Mouse (Mus musculus): ENCODE results near the gene Fam208b. TPM values are rescaled to one million over a fixed set of nuclear protein-coding genes. Genes with fewer than 3 reads are reported as not detected.
A peak's percentile ranks its signal among the peaks of the same experiment; 100 is the strongest.
"Not testable (repeated sequence)": the region's sequence is repeated elsewhere in the genome, so short reads cannot be mapped to it uniquely, and the experiment has no call there.

Gene Fam208b
- total and polyA plus RNA-seq, 2 experiments from 2014 or later, result 10.1 to 34.9 TPM

DNA sequence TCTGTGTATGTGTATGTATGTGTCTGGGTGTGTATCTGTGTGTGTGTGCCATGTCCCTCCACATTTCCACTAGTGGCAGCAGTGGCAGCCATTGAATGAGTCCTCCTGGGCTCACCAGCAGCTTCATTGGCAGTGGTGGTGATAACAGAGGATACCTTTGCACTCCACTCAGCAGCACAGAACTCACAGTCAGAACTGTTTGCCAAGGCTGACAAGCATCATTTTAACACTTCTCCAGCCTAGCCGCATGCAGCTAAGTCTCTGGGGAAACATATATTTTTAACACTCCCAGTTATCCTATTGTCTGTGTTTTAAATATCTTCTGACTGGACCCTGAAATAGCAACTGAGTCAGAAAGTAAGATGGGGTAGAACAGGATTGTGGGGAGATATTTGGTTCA lies 87.0 kb downstream of the Fam208b start:
- H3K36me3 ChIP-seq (ENCODE audit: insufficient read depth, low read length), result no peaks in the 10 kb centered on the region
- H3K9me3 ChIP-seq (ENCODE audit: low read length), result no peaks in the 10 kb centered on the region
- ATAC-seq (ENCODE audit: low FRiP score), result no peak
- no peak overlapping the region for H3K4me3 ChIP-seq (ENCODE audit: low read depth, low read length)
- H3K9ac ChIP-seq (replicated peaks; ENCODE audit: low read length, poor library complexity, severe bottlenecking), result no peak overlapping the region
- no peaks in the 10 kb centered on the region for H3K27me3 ChIP-seq (ENCODE audit: insufficient read depth, low read length)
- DNase-seq (ENCODE audit: low spot score), result no peak
- no peak overlapping the region for H3K4me2 ChIP-seq (ENCODE audit: low read depth, low read length, poor library complexity, severe bottlenecking)
- no peak overlapping the region for H3K27ac ChIP-seq (ENCODE audit: low read depth, low read length)
- H3K4me1 ChIP-seq (ENCODE audit: insufficient read depth, low read length), result no peaks in the 10 kb centered on the region
- 80% methylated on average over 1 of the region's 1 CpGs for WGBS
- TF ChIP-seq CTCF (IDR thresholded peaks at IDR 0.05), result no peak

DNA sequence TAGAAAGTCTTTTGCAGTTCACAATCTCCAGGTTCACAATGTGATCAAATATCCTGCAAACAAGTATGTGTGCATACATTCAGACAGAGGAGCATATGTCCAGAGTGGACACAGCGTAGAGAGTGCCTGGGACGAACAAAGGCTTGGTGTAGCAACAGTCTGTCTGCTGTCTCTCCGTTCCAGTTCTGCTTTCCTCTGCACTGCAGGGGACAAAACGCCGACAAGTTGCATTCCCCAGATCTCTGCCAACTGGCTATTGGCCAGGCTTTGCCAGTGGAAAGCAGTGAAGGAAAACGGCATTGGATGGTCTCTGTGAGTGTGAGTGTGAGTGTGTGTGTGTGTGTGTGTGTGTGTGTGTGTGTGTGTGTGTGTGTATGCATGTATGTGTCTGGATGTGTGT lies 87.4 kb downstream of the Fam208b start:
- no peak for TF ChIP-seq CTCF (IDR thresholded peaks at IDR 0.05)

DNA sequence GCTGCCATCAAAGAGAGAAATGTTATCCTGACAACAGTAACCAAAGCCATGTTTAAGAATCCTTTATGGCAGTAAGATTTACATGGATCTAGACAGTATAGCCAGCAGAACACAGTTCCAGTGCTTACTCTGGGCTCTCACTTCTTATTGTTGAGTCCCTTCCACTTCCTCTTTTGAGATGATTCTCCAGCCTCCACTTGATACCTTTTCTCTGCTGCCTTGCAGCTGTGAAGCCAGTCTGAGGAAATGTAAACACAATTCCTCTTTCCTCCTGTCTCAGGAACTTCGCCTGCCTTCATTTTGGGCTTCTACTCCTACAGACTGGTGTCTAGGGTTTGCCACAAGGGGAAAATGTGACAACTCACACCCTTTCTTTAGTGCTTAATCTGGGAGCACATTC lies 90.9 kb downstream of the Fam208b start:
- H3K27ac ChIP-seq (ENCODE audit: low read depth, low read length); H3K9me3 ChIP-seq (ENCODE audit: low read length); H3K27me3 ChIP-seq (ENCODE audit: insufficient read depth, low read length); H3K9ac ChIP-seq (replicated peaks; ENCODE audit: low read length, poor library complexity, severe bottlenecking); H3K4me3 ChIP-seq (ENCODE audit: low read depth, low read length); H3K4me2 ChIP-seq (ENCODE audit: low read depth, low read length, poor library complexity, severe bottlenecking); H3K4me1 ChIP-seq (ENCODE audit: insufficient read depth, low read length); H3K36me3 ChIP-seq (ENCODE audit: insufficient read depth, low read length); ATAC-seq (ENCODE audit: low FRiP score); DNase-seq (ENCODE audit: low spot score): not testable (repeated sequence)
- 37% methylated on average over 1 of the region's 1 CpGs for WGBS

More for the DNA sequence above, 87.4 kb downstream of the Fam208b start:
- 58% methylated on average over 6 of the region's 6 CpGs for WGBS
- Histone ChIP-seq H3K36me3 (ENCODE audit: insufficient read depth, low read length) (no peaks in the 10 kb centered on the region), H3K9ac (replicated peaks; ENCODE audit: low read length, poor library complexity, severe bottlenecking) (no peak overlapping the region), H3K4me1 (ENCODE audit: insufficient read depth, low read length) (no peaks in the 10 kb centered on the region), H3K27ac (ENCODE audit: low read depth, low read length) (no peak overlapping the region), H3K4me2 (ENCODE audit: low read depth, low read length, poor library complexity, severe bottlenecking) (no peak overlapping the region), H3K4me3 (ENCODE audit: low read depth, low read length) (no peak overlapping the region), H3K9me3 (ENCODE audit: low read length) (no peaks in the 10 kb centered on the region), H3K27me3 (ENCODE audit: insufficient read depth, low read length) (no peaks in the 10 kb centered on the region)
- DNase-seq (ENCODE audit: low spot score) (peak; percentile 69), ATAC-seq (ENCODE audit: low FRiP score) (0 out of 2 replicates have a peak, but pooled peaks have one; percentile 20)

- H3K4me3 ChIP-seq (ENCODE audit: low read depth, low read length); H3K27ac ChIP-seq (ENCODE audit: low read depth, low read length); ATAC-seq (ENCODE audit: low FRiP score); H3K9me3 ChIP-seq (ENCODE audit: low read length); DNase-seq (ENCODE audit: low spot score); H3K4me1 ChIP-seq (ENCODE audit: insufficient read depth, low read length); H3K9ac ChIP-seq (replicated peaks; ENCODE audit: low read length, poor library complexity, severe bottlenecking); H3K36me3 ChIP-seq (ENCODE audit: insufficient read depth, low read length); H3K27me3 ChIP-seq (ENCODE audit: insufficient read depth, low read length); H3K4me2 ChIP-seq (ENCODE audit: low read depth, low read length, poor library complexity, severe bottlenecking): not testable (repeated sequence)
- WGBS, result 80% methylated on average over 2 of the region's 4 CpGs
These were observed 91.6 kb downstream of the Fam208b start for GRCm38 (mm10) chr13:3519357-3519756.

Other genes with a start within 250 kb of the Fam208b start
- gene Gdi2, start 73.0 kb downstream of the Fam208b start, total RNA-seq (2014; rRNA removed), result 220 and 259 TPM in 2 replicates
- 370 and 371 TPM in 2 replicates for gene Gdi2, start 73.0 kb downstream of the Fam208b start, polyA plus RNA-seq (2015; fragmentation: Nextera tagmentation; extraction: Ambion mirVana)
- gene Asb13, start 22.9 kb upstream of the Fam208b start, total RNA-seq (2014; rRNA removed), result 10.9 and 16.8 TPM in 2 replicates
- 15.1 and 17.3 TPM in 2 replicates for gene Asb13, start 22.9 kb upstream of the Fam208b start, polyA plus RNA-seq (2015; fragmentation: Nextera tagmentation; extraction: Ambion mirVana)
- 0.44 TPM in 1 of 2 replicates, not detected in the other for gene Calml3, start 193.2 kb upstream of the Fam208b start, total RNA-seq (2014; rRNA removed)
- gene Calml3, start 193.2 kb upstream of the Fam208b start, polyA plus RNA-seq (2015; fragmentation: Nextera tagmentation; extraction: Ambion mirVana), result not detected in 2 replicates
- 3.7 TPM in 1 of 2 replicates, not detected in the other for gene Calm4, start 226.6 kb upstream of the Fam208b start, total RNA-seq (2014; rRNA removed)
- gene Calm4, start 226.6 kb upstream of the Fam208b start, polyA plus RNA-seq (2015; fragmentation: Nextera tagmentation; extraction: Ambion mirVana), result not detected in 2 replicates
- not detected in 2 replicates for gene Calm5, start 243.1 kb upstream of the Fam208b start, total RNA-seq (2014; rRNA removed)
- not detected in 2 replicates for gene Calm5, start 243.1 kb upstream of the Fam208b start, polyA plus RNA-seq (2015; fragmentation: Nextera tagmentation; extraction: Ambion mirVana)